Mouse (Mus musculus): ENCODE measurements around the gene Pias1. TPM values are rescaled to one million over a fixed set of nuclear protein-coding genes. Genes with fewer than 3 reads are reported as not detected.
"Not testable (repeated sequence)": the region's sequence is repeated elsewhere in the genome, so short reads cannot be mapped to it uniquely, and the experiment has no call there.

Gene Pias1
- polyA plus RNA-seq, 1 experiment from 2014 or later = 67.9 TPM

DNA sequence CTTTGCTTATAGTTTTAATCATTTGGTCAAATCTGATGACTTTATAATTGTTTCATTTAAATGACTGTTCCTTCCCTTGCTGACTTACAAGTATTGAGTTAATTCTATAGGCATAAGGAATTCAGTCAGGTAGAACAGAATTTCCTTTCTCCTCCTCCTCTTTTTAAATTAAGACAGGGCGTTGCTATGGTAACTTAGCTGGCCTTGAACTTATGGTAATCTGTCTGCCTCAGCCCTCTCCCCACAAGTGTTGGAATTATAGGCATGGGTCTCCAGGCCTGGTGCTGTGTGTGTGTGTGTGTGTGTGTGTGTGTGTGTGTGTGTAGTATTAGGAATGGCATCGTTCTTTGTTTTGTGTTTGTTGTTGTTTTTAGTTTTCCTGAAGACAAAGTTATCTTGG is 86.0 kb downstream of the Pias1 start:
- Histone ChIP-seq H3K4me1 (ENCODE audit: control insufficient read depth, insufficient read depth, low read length) (no peaks in the 10 kb centered on the region), H3K36me3 (ENCODE audit: control insufficient read depth, insufficient read depth, low read length) (peaks cover 10% of the 10 kb centered on the region), H3K4me2 (replicated peaks; ENCODE audit: low read depth, low read length) (no peak overlapping the region), H3K27me3 (ENCODE audit: control insufficient read depth, insufficient read depth, low read length) (no peaks in the 10 kb centered on the region), H3K9ac (replicated peaks; ENCODE audit: low read depth, low read length) (no peak overlapping the region), H3K4me3 (ENCODE audit: low read depth, low read length) (no peak overlapping the region), H3K9me3 (ENCODE audit: control insufficient read depth, low read depth, low read length) (no peaks in the 10 kb centered on the region), H3K27ac (ENCODE audit: low read length) (no peak overlapping the region)
- 95% methylated on average over 2 of the region's 2 CpGs for WGBS
- no peak for ATAC-seq (ENCODE audit: insufficient number of reproducible peaks, insufficient read depth, low FRiP score, low read depth)

GRCm38 (mm10) chr9:62894486-62894885 is 93.2 kb downstream of the Pias1 start:
- Histone ChIP-seq H3K27me3 (ENCODE audit: control insufficient read depth, insufficient read depth, low read length) (no peaks in the 10 kb centered on the region), H3K36me3 (ENCODE audit: control insufficient read depth, insufficient read depth, low read length) (peaks cover 19% of the 10 kb centered on the region), H3K9ac (replicated peaks; ENCODE audit: low read depth, low read length) (no peak overlapping the region), H3K4me1 (ENCODE audit: control insufficient read depth, insufficient read depth, low read length) (no peaks in the 10 kb centered on the region), H3K4me3 (ENCODE audit: low read depth, low read length) (no peak overlapping the region), H3K27ac (ENCODE audit: low read length) (no peak overlapping the region), H3K9me3 (ENCODE audit: control insufficient read depth, low read depth, low read length) (no peaks in the 10 kb centered on the region), H3K4me2 (replicated peaks; ENCODE audit: low read depth, low read length) (no peak overlapping the region)
- WGBS = 70% methylated on average over 1 of the region's 1 CpGs
- ATAC-seq (ENCODE audit: insufficient number of reproducible peaks, insufficient read depth, low FRiP score, low read depth) = no peak

DNA sequence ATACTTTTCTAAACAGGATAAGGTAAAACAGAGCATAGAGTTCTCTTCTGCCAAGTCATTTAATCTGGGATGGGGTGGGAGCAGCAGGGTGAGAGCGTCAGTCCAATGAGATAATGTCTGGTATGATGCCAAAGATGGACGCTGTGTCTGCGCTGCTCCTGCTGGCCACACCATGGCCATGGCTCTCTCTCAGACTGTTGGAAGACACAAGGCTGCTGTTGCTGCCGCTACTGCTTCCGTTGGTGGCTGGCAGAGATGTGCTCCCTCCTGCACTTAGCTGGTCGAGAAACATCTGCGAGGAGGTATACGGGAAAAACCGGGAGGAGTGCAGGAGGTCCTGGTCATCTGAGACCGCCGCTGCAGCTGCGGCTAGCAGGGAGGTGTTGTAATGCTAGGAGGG is 105.9 kb downstream of the Pias1 start:
- Histone ChIP-seq H3K9ac (replicated peaks; ENCODE audit: low read depth, low read length) (no peak overlapping the region), H3K36me3 (ENCODE audit: control insufficient read depth, insufficient read depth, low read length) (peaks cover 51% of the 10 kb centered on the region), H3K4me1 (ENCODE audit: control insufficient read depth, insufficient read depth, low read length) (no peaks in the 10 kb centered on the region), H3K4me2 (replicated peaks; ENCODE audit: low read depth, low read length) (no peak overlapping the region), H3K27me3 (ENCODE audit: control insufficient read depth, insufficient read depth, low read length) (no peaks in the 10 kb centered on the region), H3K4me3 (ENCODE audit: low read depth, low read length) (no peak overlapping the region), H3K9me3 (ENCODE audit: control insufficient read depth, low read depth, low read length) (no peaks in the 10 kb centered on the region), H3K27ac (ENCODE audit: low read length) (no peak overlapping the region)
- WGBS = 74% methylated on average over 12 of the region's 12 CpGs
- no peak for ATAC-seq (ENCODE audit: insufficient number of reproducible peaks, insufficient read depth, low FRiP score, low read depth)

- Histone ChIP-seq H3K36me3 (ENCODE audit: control insufficient read depth, insufficient read depth, low read length) (peaks cover 22% of the 10 kb centered on the region), H3K4me2 (replicated peaks; ENCODE audit: low read depth, low read length) (no peak overlapping the region), H3K27me3 (ENCODE audit: control insufficient read depth, insufficient read depth, low read length) (no peaks in the 10 kb centered on the region), H3K9me3 (ENCODE audit: control insufficient read depth, low read depth, low read length) (no peaks in the 10 kb centered on the region), H3K4me1 (ENCODE audit: control insufficient read depth, insufficient read depth, low read length) (no peaks in the 10 kb centered on the region), H3K27ac (ENCODE audit: low read length) (no peak overlapping the region), H3K9ac (replicated peaks; ENCODE audit: low read depth, low read length) (no peak overlapping the region), H3K4me3 (ENCODE audit: low read depth, low read length) (no peak overlapping the region)
- WGBS = 74% methylated on average over 2 of the region's 2 CpGs
- no peak for ATAC-seq (ENCODE audit: insufficient number of reproducible peaks, insufficient read depth, low FRiP score, low read depth)
Observed at GRCm38 (mm10) chr9:62877825-62878224, 109.9 kb downstream of the Pias1 start.

- Histone ChIP-seq H3K9ac (replicated peaks; ENCODE audit: low read depth, low read length) (no peak overlapping the region), H3K9me3 (ENCODE audit: control insufficient read depth, low read depth, low read length) (no peaks in the 10 kb centered on the region), H3K4me3 (ENCODE audit: low read depth, low read length) (no peak overlapping the region), H3K36me3 (ENCODE audit: control insufficient read depth, insufficient read depth, low read length) (peaks cover 17% of the 10 kb centered on the region), H3K4me1 (ENCODE audit: control insufficient read depth, insufficient read depth, low read length) (no peaks in the 10 kb centered on the region), H3K27me3 (ENCODE audit: control insufficient read depth, insufficient read depth, low read length) (no peaks in the 10 kb centered on the region), H3K27ac (ENCODE audit: low read length) (no peak overlapping the region), H3K4me2 (replicated peaks; ENCODE audit: low read depth, low read length) (no peak overlapping the region)
- WGBS = 84% methylated on average over 7 of the region's 7 CpGs
- no peak for ATAC-seq (ENCODE audit: insufficient number of reproducible peaks, insufficient read depth, low FRiP score, low read depth)
Observed at GRCm38 (mm10) chr9:62876966-62877616, 110.6 kb downstream of the Pias1 start.

- Histone ChIP-seq H3K9me3 (ENCODE audit: control insufficient read depth, low read depth, low read length) (no peaks in the 10 kb centered on the region), H3K27ac (ENCODE audit: low read length) (no peak overlapping the region), H3K4me3 (ENCODE audit: low read depth, low read length) (no peak overlapping the region), H3K9ac (replicated peaks; ENCODE audit: low read depth, low read length) (no peak overlapping the region), H3K27me3 (ENCODE audit: control insufficient read depth, insufficient read depth, low read length) (no peaks in the 10 kb centered on the region), H3K4me2 (replicated peaks; ENCODE audit: low read depth, low read length) (no peak overlapping the region), H3K36me3 (ENCODE audit: control insufficient read depth, insufficient read depth, low read length) (no peaks in the 10 kb centered on the region), H3K4me1 (ENCODE audit: control insufficient read depth, insufficient read depth, low read length) (no peaks in the 10 kb centered on the region)
- no peak for ATAC-seq (ENCODE audit: insufficient number of reproducible peaks, insufficient read depth, low FRiP score, low read depth)
Observed at GRCm38 (mm10) chr9:62870728-62871127, 117.0 kb downstream of the Pias1 start.

GRCm38 (mm10) chr9:62869236-62869635 is 118.5 kb downstream of the Pias1 start:
- H3K4me1 ChIP-seq (ENCODE audit: control insufficient read depth, insufficient read depth, low read length); H3K36me3 ChIP-seq (ENCODE audit: control insufficient read depth, insufficient read depth, low read length); H3K4me3 ChIP-seq (ENCODE audit: low read depth, low read length); H3K27ac ChIP-seq (ENCODE audit: low read length); H3K4me2 ChIP-seq (replicated peaks; ENCODE audit: low read depth, low read length); H3K27me3 ChIP-seq (ENCODE audit: control insufficient read depth, insufficient read depth, low read length); H3K9ac ChIP-seq (replicated peaks; ENCODE audit: low read depth, low read length); H3K9me3 ChIP-seq (ENCODE audit: control insufficient read depth, low read depth, low read length); ATAC-seq (ENCODE audit: insufficient number of reproducible peaks, insufficient read depth, low FRiP score, low read depth): not testable (repeated sequence)
- WGBS = 97% methylated on average over 4 of the region's 4 CpGs

- Histone ChIP-seq H3K9me3 (ENCODE audit: control insufficient read depth, low read depth, low read length) (no peaks in the 10 kb centered on the region), H3K4me2 (replicated peaks; ENCODE audit: low read depth, low read length) (no peak overlapping the region), H3K4me1 (ENCODE audit: control insufficient read depth, insufficient read depth, low read length) (peaks cover 27% of the 10 kb centered on the region), H3K27me3 (ENCODE audit: control insufficient read depth, insufficient read depth, low read length) (no peaks in the 10 kb centered on the region), H3K27ac (ENCODE audit: low read length) (no peak overlapping the region), H3K9ac (replicated peaks; ENCODE audit: low read depth, low read length) (no peak overlapping the region), H3K36me3 (ENCODE audit: control insufficient read depth, insufficient read depth, low read length) (no peaks in the 10 kb centered on the region), H3K4me3 (ENCODE audit: low read depth, low read length) (no peak overlapping the region)
- no peak for ATAC-seq (ENCODE audit: insufficient number of reproducible peaks, insufficient read depth, low FRiP score, low read depth)
- 59% methylated on average over 4 of the region's 4 CpGs for WGBS
Observed at GRCm38 (mm10) chr9:62860866-62861265, 126.9 kb downstream of the Pias1 start.

DNA sequence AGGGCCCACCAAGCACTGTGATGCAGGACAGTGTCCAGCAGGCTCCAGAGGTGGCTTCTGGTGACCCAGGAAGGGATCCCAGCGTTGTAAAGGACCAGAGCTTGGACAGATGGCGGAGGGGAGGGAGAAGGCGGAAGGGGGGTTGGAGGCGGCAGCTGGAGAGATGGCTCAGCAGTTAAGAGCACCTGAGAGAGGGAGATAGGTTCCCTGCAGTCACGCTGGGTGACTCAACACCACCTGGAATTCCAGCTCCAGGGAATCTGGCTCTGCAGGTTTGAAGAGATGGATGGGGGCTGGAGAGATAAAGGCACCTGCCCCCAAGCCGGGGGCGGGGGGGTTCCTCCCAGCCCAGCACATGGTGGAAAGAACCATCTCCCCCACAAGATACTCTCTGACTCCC is 127.6 kb downstream of the Pias1 start:
- H3K9ac ChIP-seq (replicated peaks; ENCODE audit: low read depth, low read length); H3K36me3 ChIP-seq (ENCODE audit: control insufficient read depth, insufficient read depth, low read length); ATAC-seq (ENCODE audit: insufficient number of reproducible peaks, insufficient read depth, low FRiP score, low read depth); H3K27me3 ChIP-seq (ENCODE audit: control insufficient read depth, insufficient read depth, low read length); H3K27ac ChIP-seq (ENCODE audit: low read length); H3K4me3 ChIP-seq (ENCODE audit: low read depth, low read length); H3K4me2 ChIP-seq (replicated peaks; ENCODE audit: low read depth, low read length); H3K9me3 ChIP-seq (ENCODE audit: control insufficient read depth, low read depth, low read length): not testable (repeated sequence)
- WGBS = 35% methylated on average over 6 of the region's 7 CpGs
- H3K4me1 ChIP-seq (ENCODE audit: control insufficient read depth, insufficient read depth, low read length) = peaks cover 27% of the 10 kb centered on the region

Data from stomach, embryonic 14.5 days (tissue).